Mouse (Mus musculus): Measurements from ENCODE around the gene Tmem223. TPM values are rescaled to one million over a fixed set of nuclear protein-coding genes. Genes with fewer than 3 reads are reported as not detected.
A peak's percentile ranks its signal among the peaks of the same experiment; 100 is the strongest.

Tmem223 gene
- polyA plus RNA-seq, 1 experiment from 2014 or later, result 14.9 TPM

DNA sequence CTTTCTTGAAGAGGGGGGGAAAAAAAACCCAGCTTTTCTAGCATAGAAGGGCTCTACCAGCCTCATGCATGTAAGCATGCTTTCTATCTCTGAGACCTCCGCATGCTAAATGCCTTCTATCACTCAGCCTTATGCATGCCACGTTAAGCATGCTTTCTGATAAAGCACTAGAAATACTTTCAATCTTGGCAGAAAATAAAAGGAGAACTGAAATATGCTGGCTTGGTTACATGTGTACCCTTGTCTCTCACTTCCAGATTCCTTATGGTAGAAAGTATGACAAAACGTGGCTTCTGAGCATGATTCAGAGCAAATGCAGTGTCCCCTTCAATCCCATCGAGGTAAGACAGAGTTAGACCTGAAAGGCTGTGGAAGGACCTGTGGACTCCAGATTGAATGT is 7.5 kb upstream of the Tmem223 start:
- H3K27ac ChIP-seq, result peak overlapping the region; percentile 38; the same call in 1 of the 2 replicates

DNA sequence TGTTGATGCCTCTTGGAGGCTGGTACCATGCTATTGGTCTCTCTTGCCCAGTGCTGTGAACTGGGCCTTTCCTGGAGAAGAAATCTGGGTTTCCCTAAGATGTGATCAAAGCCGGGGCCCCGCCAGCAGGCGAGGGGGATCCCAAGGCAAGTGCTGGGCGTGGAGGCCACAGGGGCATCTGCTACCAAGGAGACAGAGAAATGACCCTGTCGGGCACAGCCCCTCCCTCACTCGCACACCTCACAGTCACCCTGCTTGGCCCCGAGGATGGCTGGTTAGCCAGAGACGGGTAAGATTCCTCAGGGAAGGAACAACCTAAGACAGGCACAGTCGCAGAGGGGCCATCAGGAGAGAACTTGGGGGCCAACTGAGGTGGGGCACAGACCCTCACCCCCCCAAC is 5.2 kb upstream of the Tmem223 start:
- Histone ChIP-seq H3K79me2 (ENCODE audit: inconsistent target) (peaks cover 27% of the 10 kb centered on the region), H3K27ac (no peak overlapping the region), H3K36me3 (ENCODE audit: inconsistent target) (peaks cover 52% of the 10 kb centered on the region), H3K4me3 (ENCODE audit: inconsistent target) (no peak overlapping the region)
- WGBS (ENCODE audit: missing documents), result 89% methylated on average over 6 of the region's 9 CpGs

More for the DNA sequence above, 7.5 kb upstream of the Tmem223 start:
- Histone ChIP-seq H3K36me3 (ENCODE audit: inconsistent target) (peaks cover 40% of the 10 kb centered on the region), H3K4me3 (ENCODE audit: inconsistent target) (no peak overlapping the region), H3K79me2 (ENCODE audit: inconsistent target) (peaks cover 44% of the 10 kb centered on the region)
- WGBS (ENCODE audit: missing documents), result 30% methylated on average over 4 of the region's 4 CpGs

DNA sequence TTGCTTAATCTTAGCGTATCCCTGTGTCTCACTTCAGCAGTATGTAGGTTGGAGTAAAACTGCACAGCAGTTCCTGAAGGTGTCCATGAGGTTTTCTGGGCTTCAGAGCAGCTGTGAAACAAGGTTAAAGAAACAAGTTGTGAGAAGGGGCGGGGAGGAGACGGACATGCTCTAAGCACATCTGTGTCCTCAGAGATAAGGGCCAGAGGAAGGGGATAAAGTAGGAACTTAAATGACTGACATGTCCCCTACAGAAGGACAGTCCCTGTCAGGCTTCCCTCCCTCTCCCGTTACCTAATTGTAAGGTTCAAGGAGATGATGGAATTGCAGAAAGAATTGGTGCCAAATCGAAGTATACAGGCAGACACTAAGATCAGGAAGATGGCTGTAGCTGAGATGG is 2.2 kb downstream of the Tmem223 start:
- no peak overlapping the region for H3K27ac ChIP-seq
- peaks cover 23% of the 10 kb centered on the region for H3K36me3 ChIP-seq (ENCODE audit: inconsistent target)
- WGBS (ENCODE audit: missing documents), result 69% methylated on average over 5 of the region's 5 CpGs
- peaks cover 46% of the 10 kb centered on the region for H3K79me2 ChIP-seq (ENCODE audit: inconsistent target)
- H3K4me3 ChIP-seq (ENCODE audit: inconsistent target), result peak overlapping the region; percentile 51; the same call in 1 of the 2 replicates

DNA sequence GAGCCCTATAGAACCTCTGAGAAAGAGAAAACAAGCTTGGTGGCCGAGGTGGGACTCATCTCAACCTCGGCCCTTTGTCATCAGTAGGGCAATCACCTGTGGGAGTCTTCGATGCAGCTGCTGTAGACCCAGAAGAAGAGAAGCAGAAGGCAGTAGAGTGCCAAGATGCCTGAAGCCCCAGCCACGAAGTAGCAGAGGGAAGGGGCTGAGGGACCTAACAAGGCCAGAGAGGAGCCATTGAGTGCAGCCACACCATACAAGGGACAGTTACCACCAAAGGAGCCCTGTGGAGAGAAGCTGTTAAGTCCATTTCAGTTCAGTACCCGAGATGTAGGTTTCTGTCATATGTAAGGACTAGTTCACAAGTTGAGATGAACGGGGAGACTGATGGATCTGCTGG is 2.6 kb downstream of the Tmem223 start:
- peak overlapping the region; percentile 51 for H3K4me3 ChIP-seq (ENCODE audit: inconsistent target)
- WGBS (ENCODE audit: missing documents), result 47% methylated on average over 6 of the region's 6 CpGs
- H3K36me3 ChIP-seq (ENCODE audit: inconsistent target), result peaks cover 23% of the 10 kb centered on the region
- H3K27ac ChIP-seq, result peak overlapping the region; percentile 46
- H3K79me2 ChIP-seq (ENCODE audit: inconsistent target), result peaks cover 46% of the 10 kb centered on the region

DNA sequence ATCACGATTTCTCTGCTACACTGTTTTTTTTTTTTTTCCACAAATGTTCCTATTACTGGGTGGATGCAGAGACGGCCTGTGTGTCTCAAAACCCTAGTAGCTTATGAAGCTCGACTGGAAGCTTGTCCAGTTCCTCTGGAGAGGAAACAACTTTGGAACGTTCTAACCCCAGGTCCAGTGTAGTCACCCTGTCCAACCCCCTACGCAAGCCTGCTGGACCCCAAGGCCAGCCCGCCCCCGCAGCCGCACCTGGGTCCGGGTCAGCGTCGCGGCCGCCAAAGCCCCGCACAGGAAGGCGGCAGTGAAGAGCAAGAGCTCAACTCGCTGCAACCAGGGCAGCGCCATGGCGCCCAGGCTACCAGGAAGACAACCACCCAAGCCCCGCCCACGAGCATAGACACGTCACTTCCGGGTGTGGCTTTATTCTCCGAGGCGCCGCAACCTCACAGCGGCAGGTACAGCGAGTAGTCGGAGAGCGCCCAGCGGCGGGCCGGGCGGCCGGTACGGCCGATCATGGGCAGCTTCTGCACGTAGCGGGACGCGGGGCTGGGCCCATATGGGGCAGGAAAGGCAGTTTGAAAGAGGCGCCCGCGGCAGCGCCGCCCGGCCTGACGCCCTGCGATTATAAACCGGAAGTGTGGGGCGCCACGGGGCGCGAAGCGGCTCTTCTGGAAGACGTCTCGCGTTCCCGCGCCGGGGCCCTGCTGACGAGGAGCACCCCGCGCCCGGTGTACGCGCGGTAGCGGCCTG is 3.5 kb downstream of the Tmem223 start, which contains the start of gene Tmem179b:
Gene Tmem179b (minus strand): TSS at position 382 of the 750 bp plus-strand sequence.
- Histone ChIP-seq H3K36me3 (ENCODE audit: inconsistent target) (peaks cover 18% of the 10 kb centered on the region), H3K27ac (peak within 1 kb of the TSS; percentile 49), H3K79me2 (ENCODE audit: inconsistent target) (peaks cover 46% of the 10 kb centered on the region), H3K4me3 (ENCODE audit: inconsistent target) (peak within 1 kb of the TSS; percentile 61)
- under 1% methylated on average over 64 of the region's 68 CpGs for WGBS (ENCODE audit: missing documents)

DNA sequence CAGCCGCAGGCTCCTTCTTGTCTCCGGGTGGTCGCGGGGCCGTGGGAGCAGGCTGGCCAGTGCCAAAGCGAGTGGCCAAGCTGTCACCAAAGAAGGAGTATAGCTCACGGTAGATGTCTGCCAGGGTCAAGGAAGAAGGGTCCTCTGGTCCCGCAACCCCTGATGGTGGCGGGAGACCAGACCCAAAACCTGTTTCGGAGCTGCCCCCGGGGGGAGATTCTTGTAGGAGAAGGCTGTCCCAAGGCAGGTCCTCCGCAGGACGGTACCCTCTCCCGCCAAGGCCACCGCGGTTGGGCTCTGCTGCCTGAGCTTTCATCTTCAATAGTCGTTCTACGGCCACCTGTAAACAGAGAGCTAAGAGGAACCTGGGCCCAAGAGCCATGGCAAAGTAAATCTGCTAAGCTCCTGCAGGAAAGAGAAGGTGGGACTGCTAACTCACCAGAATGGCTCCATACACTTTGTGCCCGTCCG is 4.2 kb downstream of the Tmem223 start:
- Histone ChIP-seq H3K36me3 (ENCODE audit: inconsistent target) (peaks cover 20% of the 10 kb centered on the region), H3K27ac (peak overlapping the region; percentile 49), H3K4me3 (ENCODE audit: inconsistent target) (peak overlapping the region; percentile 61), H3K79me2 (ENCODE audit: inconsistent target) (peaks cover 46% of the 10 kb centered on the region)
- 6% methylated on average over 20 of the region's 20 CpGs for WGBS (ENCODE audit: missing documents)

DNA sequence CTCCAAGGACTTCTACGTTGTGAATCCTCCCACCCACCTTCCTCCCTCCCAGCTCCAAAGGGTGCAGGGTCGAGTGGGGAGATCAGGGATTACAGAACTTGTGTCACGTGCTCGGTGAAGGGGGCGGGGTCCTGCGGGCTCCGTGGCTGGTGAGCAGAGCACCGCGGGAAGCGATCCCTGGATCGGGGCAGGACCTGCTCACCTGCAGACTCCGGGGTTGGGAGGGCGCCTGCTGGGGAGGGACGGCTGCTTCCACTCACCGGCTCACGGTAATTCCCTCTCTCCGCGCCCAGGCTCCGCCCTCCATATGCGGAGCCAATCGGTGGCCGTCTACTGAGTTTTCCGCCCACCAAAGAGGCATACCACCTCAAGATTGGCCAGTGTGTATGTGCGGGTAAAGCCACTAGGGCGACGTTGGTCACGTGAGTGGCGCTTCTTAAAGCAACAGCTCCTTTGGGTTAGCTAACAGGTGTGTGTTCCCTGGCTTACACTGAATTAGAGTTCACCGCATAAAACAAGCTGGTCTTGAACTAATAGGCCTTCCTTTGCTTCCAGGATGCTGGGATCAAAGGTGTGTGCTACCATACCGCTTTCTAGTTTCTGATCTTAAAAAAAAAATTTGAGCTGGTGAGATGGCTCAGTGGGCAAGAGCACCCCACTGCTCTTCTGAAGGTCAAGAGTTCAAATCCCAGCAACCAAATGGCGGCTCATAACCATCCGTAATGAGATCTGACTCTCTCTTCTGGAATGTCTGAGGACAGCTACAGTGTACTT is 15.4 kb downstream of the Tmem223 start, which contains the start of gene Taf6l:
Gene Taf6l (minus strand): TSS at position 410 of the 774 bp plus-strand sequence.
- Histone ChIP-seq H3K36me3 (ENCODE audit: inconsistent target) (peaks cover 25% of the 10 kb centered on the region), H3K79me2 (ENCODE audit: inconsistent target) (peaks cover 10% of the 10 kb centered on the region; the same call in 1 of the 2 replicates), H3K4me3 (ENCODE audit: inconsistent target) (peak within 1 kb of the TSS; percentile 80), H3K27ac (peak within 1 kb of the TSS; percentile 50)
- WGBS (ENCODE audit: missing documents), result 4% methylated on average over 32 of the region's 32 CpGs

DNA sequence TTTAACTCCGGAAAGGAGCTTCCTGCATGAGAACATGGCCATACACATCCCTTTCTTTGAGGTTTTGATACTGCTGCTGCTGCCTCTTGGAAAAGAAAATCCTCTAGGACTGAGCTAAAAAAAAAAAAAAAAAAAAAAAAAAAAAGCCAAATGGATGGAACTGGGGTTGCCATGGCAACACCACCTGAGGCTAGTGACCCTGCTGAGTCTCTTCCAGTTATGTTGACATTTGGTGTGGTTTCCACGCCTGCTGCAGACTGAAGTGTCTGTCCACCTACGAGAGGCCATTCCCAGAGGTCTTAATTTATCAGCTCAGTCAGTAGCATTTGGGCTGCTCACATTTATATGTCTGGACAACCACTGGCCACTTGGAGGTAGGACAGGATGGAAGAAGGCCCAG is 17.7 kb downstream of the Tmem223 start:
- 96% methylated on average over 3 of the region's 3 CpGs for whole genome bisulfite sequencing (ENCODE audit: missing documents)
- Histone ChIP-seq H3K36me3 (ENCODE audit: inconsistent target) (peaks cover 13% of the 10 kb centered on the region), H3K27ac (no peak overlapping the region), H3K4me3 (ENCODE audit: inconsistent target) (no peak overlapping the region), H3K79me2 (ENCODE audit: inconsistent target) (peaks cover 10% of the 10 kb centered on the region; the same call in 1 of the 2 replicates)

DNA sequence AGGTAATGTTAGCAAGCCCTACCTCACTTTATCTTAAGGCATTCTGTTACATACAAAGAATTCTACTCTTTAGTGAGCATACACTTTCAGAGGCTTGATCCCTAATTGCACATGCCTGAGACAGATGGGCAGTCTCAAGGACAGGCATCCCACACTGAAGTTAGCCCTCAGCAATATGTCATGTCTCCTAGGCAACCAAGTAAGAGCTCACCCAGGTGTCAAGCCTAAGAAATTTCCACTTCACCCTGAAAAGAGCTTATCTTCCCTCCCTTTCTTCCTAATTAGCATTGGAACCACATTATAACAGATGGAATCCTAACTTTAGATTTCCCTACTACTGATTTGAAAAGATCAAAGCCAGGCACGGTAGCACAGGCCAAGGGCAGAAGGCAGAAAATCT is 18.4 kb downstream of the Tmem223 start:
- H3K36me3 ChIP-seq (ENCODE audit: inconsistent target), result peaks cover 17% of the 10 kb centered on the region
- H3K4me3 ChIP-seq (ENCODE audit: inconsistent target), result no peak overlapping the region
- H3K79me2 ChIP-seq (ENCODE audit: inconsistent target), result peaks cover 10% of the 10 kb centered on the region; the same call in 1 of the 2 replicates
- 76% methylated on average over 1 of the region's 1 CpGs for WGBS (ENCODE audit: missing documents)
- no peak overlapping the region for H3K27ac ChIP-seq

DNA sequence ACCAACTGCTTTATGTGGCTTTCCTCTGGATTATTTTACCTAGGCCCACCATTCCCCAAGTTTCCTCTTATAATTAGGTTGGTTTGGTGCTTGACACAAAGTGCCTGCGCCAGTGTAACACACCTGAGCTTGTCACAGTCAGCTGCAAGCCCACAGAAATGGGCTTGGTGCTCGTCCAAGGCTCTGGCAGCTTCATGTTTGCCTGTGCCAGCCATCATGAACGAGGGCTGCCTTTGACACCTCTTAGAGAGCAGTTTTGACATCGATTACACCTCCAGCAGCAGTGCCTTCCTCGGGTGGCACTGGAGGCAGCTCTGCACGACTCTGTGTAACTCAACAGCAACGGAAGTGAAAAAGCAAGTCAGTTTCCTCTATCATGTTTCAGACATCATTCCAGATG is 19.4 kb downstream of the Tmem223 start:
- 81% methylated on average over 7 of the region's 7 CpGs for WGBS (ENCODE audit: missing documents)

DNA sequence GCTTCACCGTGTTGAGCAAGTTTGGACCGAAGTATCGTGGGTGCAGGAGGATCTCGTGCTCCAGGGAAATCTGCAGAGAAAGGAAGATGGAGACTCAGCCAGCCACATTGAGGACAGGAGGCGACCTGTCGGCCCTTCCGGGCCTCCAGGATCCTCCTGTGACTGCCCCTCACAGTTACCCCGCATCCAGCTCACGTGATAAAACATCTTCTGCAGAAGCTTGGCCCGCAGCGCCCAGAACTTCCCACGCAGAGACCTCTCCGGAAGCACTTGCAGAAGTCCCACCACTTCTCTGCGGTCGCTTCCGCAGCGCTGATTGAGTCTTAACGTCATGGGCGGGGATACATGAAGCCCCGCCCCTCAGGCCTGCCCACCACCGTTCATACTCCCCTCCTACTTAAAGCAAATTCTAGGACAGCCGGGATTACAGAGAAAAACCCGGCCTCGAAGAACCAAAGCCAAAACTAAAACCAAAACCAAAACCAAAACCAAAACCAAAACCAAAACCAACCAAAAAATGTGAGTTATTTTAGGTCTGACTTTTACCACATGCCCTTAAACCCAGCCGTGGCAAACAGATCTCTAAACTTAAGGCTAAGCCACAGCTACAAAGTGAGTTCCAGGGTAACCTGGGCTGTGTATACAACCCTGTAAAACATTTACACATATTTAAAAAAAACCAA is 27.6 kb downstream of the Tmem223 start, which contains the start of gene Polr2g:
Gene Polr2g (minus strand): TSS at position 314 of the 683 bp plus-strand sequence.
- H3K27ac ChIP-seq, result peak within 1 kb of the TSS; percentile 77
- H3K79me2 ChIP-seq (ENCODE audit: inconsistent target), result peaks cover 24% of the 10 kb centered on the region
- H3K4me3 ChIP-seq (ENCODE audit: inconsistent target), result peak within 1 kb of the TSS; percentile 97
- under 1% methylated on average over 25 of the region's 25 CpGs for WGBS (ENCODE audit: missing documents)
- H3K36me3 ChIP-seq (ENCODE audit: inconsistent target), result peaks cover 21% of the 10 kb centered on the region

More for the DNA sequence above, 19.4 kb downstream of the Tmem223 start:
- Histone ChIP-seq H3K27ac (no peak overlapping the region), H3K4me3 (ENCODE audit: inconsistent target) (no peak overlapping the region), H3K36me3 (ENCODE audit: inconsistent target) (peaks cover 27% of the 10 kb centered on the region), H3K79me2 (ENCODE audit: inconsistent target) (peaks cover 7% of the 10 kb centered on the region; the same call in 1 of the 2 replicates)

DNA sequence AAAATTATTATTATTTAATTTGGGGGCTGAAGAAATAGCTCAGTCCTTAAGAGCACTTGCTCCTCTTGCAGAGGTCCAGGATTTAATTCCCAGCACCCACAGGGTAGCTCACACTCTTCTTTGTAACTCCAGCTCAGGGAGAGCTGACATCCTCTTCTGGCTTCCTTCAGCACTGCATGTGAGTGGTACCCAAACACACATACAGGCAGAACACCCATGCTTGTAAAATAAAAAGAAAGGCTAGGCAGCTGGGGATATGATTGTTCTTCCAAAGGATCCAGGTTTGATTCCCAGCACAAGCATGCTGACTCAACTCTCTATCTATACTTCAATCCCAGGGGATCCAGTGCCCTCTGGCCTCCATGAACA is 28.1 kb downstream of the Tmem223 start:
- H3K27ac ChIP-seq, result 0 out of 2 replicates have a peak overlapping the region, but pooled peaks have one; percentile 21
- H3K79me2 ChIP-seq (ENCODE audit: inconsistent target), result peaks cover 24% of the 10 kb centered on the region
- peak overlapping the region; percentile 97 for H3K4me3 ChIP-seq (ENCODE audit: inconsistent target)
- peaks cover 15% of the 10 kb centered on the region for H3K36me3 ChIP-seq (ENCODE audit: inconsistent target)

DNA sequence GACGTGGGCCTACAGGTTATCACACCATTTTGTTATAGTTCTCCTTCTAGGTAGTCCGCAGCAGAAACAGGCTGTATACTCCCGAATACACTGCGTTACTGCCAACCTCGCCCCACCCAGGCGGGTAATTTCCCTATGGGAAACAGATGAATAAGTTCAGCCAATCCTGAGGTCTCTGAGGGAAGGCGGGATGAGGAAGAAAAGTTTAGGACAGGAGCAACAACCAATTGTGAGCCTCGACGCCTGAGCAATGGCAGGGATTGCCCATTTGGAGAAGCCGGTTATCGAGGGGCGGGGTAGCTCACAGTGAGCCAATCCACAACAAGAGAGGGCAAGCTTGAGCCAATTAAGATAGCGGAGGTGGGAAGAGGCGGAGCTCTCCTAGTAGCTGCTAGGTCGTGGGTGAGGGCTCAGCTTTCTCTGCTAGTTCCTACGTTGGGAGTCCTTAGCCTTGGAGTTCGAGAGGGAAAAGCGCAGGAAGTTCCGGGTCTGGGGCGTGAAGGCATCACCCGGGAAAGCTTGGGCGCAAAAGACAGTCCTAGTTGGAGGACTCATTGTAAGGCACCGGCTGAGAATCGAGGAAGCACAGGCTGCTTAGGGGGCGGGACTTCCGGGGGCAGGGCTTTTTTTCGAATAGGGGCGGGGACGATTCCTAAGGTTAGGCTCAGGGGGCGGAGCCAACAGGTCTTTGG is 31.5 kb downstream of the Tmem223 start, which contains the start of gene Zbtb3:
Gene Zbtb3 (plus strand): TSS at position 426 of the 692 bp plus-strand sequence.
- Histone ChIP-seq H3K27ac (peak within 1 kb of the TSS; percentile 84), H3K4me3 (ENCODE audit: inconsistent target) (peak within 1 kb of the TSS; percentile 70), H3K36me3 (ENCODE audit: inconsistent target) (no peaks in the 10 kb centered on the region), H3K79me2 (ENCODE audit: inconsistent target) (peaks cover 14% of the 10 kb centered on the region)
- under 1% methylated on average over 30 of the region's 30 CpGs for WGBS (ENCODE audit: missing documents)
